Mouse (Mus musculus) bone marrow, adult 2 months (tissue): ENCODE measurements at regions not wholly inside any gene's neighbourhood (a gene's known extent, or its start where the extent isn't known, plus 50 kb on each side); places are given as distances from the start of the nearest gene placed in this dataset.

Experiments used
- CTCF ChIP-seq: fragments of 200-500 bp; IDR thresholded peaks from 2 replicates; pipeline ENCODE4 v1.5.1; 2011; ENCODE audit warnings: low read length, control low read depth; ENCODE audit not compliant: control insufficient read depth, insufficient read depth
- POLR2A ChIP-seq: fragments of 200-500 bp; IDR thresholded peaks from 2 replicates; pipeline ENCODE4 v1.6.1; 2011; ENCODE audit warnings: low read depth, mild to moderate bottlenecking, control low read depth, low read length, borderline replicate concordance; ENCODE audit not compliant: control insufficient read depth

GRCm38 (mm10) chr3:39264671-39265430, 378.1 kb downstream of the Fat4 start:
- TF ChIP-seq CTCF: no peak
- TF ChIP-seq POLR2A: no peak
